Mouse (Mus musculus) forebrain, embryonic 12.5 days (tissue): Measurements from ENCODE around the gene Atg9b. TPM values are rescaled to one million over a fixed set of nuclear protein-coding genes. Genes with fewer than 3 reads are reported as not detected.

Experiments used
- ATAC-seq: fragments of 200-750 bp; cut with Nextera tagmentation; 2 replicates; pipeline ENCODE4 v1.8.0; 2017; ENCODE audit warnings: moderate TSS enrichment; ENCODE audit not compliant: low FRiP score
- H3K27ac ChIP-seq: fragments of 300-500 bp; sonication (generic); 2 replicates; pipeline ENCODE4 v1.5.1; 2016; ENCODE audit warnings: mild to moderate bottlenecking
- H3K27me3 ChIP-seq: fragments of 300-500 bp; sonication (generic); 2 replicates; pipeline ENCODE4 v1.6.1; 2016; ENCODE audit warnings: mild to moderate bottlenecking
- H3K36me3 ChIP-seq: fragments of 300-500 bp; sonication (generic); replicated peaks from 2 replicates; pipeline ENCODE4 v1.6.1; 2016; ENCODE audit warnings: mild to moderate bottlenecking
- H3K4me1 ChIP-seq: fragments of 300-500 bp; sonication (generic); 2 replicates; pipeline ENCODE4 v1.6.1; 2016
- H3K4me2 ChIP-seq: fragments of 300-500 bp; sonication (generic); 2 replicates; pipeline ENCODE4 v1.6.1; 2016; ENCODE audit warnings: mild to moderate bottlenecking, moderate library complexity
- H3K4me3 ChIP-seq: fragments of 300-500 bp; sonication (generic); replicated peaks from 2 replicates; pipeline ENCODE4 v1.5.1; 2016; ENCODE audit warnings: mild to moderate bottlenecking
- H3K9ac ChIP-seq: fragments of 300-500 bp; sonication (generic); 2 replicates; pipeline ENCODE4 v1.6.1; 2016; ENCODE audit warnings: mild to moderate bottlenecking
- H3K9me3 ChIP-seq: fragments of 300-500 bp; sonication (generic); 2 replicates; pipeline ENCODE4 v1.6.1; 2016
- WGBS: fragments of 180-500 bp; shearing (Covaris S2); methylation state at CpG from one replicate; pipeline ENCODE4 v1.1.7; 2016; 5-methylcytosine and 5-hydroxymethylcytosine counted together
- polyA plus RNA-seq: library from polyadenylated mRNA; unstranded; fragments of >200 nt; fragmentation: Nextera tagmentation; extraction: Ambion mirVana; gene quantifications from 2 replicates; pipeline ENCODE4 v1.2.1, GENCODE M21; 2016

Gene Atg9b
- polyA plus RNA-seq, 1 experiment from 2014 or later = 0.34 TPM

DNA sequence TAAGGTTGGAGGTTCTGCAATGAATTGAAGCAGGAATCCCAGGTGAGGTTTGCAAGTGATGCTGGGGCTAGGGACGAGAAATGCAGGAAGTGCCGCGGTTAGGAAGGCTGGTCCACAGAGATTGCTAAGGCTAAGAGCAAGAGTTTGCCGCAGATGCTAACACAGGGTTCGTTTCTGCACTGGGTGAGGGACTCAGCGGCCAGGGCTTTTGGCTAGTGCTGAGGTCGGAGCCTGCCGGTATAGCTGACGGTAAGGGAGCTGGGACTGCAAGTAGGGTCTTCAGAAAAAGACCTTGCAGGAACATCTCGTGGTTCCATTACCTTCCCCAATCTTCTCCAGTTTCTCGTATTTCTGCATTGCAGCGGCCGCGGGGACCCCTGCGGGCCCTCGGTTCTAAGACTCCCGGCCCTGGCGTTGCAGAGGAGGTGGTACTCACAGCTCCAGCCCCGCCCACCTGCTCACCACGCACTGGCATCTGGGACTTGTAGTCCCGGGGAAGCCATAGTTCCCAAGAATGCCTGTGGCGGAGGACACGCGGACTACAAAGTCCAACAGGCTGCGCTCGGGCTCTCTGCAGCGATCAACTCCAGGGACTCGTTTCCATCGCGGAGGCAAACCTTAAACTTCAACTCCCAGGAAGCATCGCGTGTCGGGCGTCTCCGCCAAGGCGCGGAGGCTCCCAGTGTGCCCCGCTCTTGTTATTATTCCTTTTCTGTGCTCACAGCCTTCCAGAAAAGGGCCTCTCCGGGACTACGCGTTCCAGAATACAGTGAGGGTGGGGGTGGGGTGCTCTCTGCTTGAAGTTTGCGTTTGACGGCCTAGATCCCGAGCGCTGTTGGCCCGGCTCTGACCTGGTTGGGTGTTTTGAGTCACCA, 31.4 kb upstream of the Atg9b start, which contains the start of the genes Cdk5 and Slc4a2:
Gene Cdk5 (minus strand): TSS at position 402 of the 875 bp plus-strand sequence.
Gene Slc4a2 (plus strand): TSS at position 709 of the 875 bp plus-strand sequence.
- peak; percentile 94 for ATAC-seq
- Histone ChIP-seq H3K9me3 (no peaks in the 10 kb centered on the region), H3K27ac (peak within 1 kb of the TSS; percentile 88), H3K9ac (peak within 1 kb of the TSS; percentile 83), H3K4me2 (peak within 1 kb of the TSS; percentile 87), H3K27me3 (peaks cover 21% of the 10 kb centered on the region), H3K36me3 (peaks cover 35% of the 10 kb centered on the region), H3K4me3 (peak within 1 kb of the TSS; percentile 56), H3K4me1 (peaks cover 58% of the 10 kb centered on the region)
- under 1% methylated on average over 46 of the region's 46 CpGs for WGBS

DNA sequence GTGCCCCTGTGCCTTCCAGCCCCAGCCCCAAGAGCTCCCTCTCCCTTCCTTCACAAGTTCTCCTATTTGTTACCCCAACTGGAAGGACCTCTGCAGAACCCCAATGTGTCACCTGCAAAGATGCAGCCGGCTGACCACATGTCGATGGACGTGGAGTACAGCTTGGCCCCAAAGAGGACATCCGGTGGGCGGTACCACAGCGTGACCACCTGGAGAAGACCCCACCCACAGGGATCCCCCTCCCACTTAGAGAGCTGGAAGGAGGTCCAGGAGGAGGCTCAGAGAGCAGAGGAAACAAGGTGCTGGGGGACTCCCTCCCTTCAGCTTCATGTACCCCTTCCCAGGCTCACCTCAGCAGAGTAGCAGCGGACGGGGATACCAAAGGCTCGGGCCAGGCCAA, 28.4 kb upstream of the Atg9b start:
- Histone ChIP-seq H3K27me3 (peaks cover 13% of the 10 kb centered on the region; the same call in 1 of the 2 replicates), H3K36me3 (peaks cover 37% of the 10 kb centered on the region), H3K4me2 (no peak overlapping the region), H3K27ac (no peak overlapping the region), H3K4me1 (peaks cover 37% of the 10 kb centered on the region), H3K9ac (no peak overlapping the region), H3K4me3 (no peak overlapping the region), H3K9me3 (no peaks in the 10 kb centered on the region)
- no peak for ATAC-seq
- 90% methylated on average over 9 of the region's 9 CpGs for WGBS

DNA sequence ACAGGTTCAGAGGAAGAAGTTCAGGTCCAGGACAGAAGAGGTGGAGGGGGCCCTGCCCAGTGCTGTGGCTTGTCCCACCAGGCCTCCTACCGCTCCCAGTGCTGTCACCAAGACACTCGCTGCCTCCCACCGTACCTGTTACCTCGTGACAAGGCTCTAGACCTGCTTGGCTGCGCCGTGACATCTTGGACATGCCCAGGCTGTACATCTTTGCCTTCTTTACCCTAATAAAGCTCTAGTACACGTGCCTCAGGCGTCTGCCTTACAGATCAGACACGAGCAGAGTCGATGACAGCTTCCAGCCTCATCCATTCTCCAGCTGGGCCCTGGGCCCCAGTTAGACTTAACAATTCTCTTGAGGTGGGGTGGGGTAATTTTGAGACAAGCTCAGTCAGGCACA, 25.6 kb upstream of the Atg9b start:
- no peaks in the 10 kb centered on the region for H3K9me3 ChIP-seq
- no peak overlapping the region for H3K9ac ChIP-seq
- no peak overlapping the region for H3K4me2 ChIP-seq
- H3K36me3 ChIP-seq = peaks cover 37% of the 10 kb centered on the region
- no peak overlapping the region for H3K27ac ChIP-seq
- WGBS = 92% methylated on average over 10 of the region's 10 CpGs
- H3K4me3 ChIP-seq = no peak overlapping the region
- no peak for ATAC-seq
- H3K27me3 ChIP-seq = peaks cover 28% of the 10 kb centered on the region; the same call in 1 of the 2 replicates
- peaks cover 27% of the 10 kb centered on the region for H3K4me1 ChIP-seq

DNA sequence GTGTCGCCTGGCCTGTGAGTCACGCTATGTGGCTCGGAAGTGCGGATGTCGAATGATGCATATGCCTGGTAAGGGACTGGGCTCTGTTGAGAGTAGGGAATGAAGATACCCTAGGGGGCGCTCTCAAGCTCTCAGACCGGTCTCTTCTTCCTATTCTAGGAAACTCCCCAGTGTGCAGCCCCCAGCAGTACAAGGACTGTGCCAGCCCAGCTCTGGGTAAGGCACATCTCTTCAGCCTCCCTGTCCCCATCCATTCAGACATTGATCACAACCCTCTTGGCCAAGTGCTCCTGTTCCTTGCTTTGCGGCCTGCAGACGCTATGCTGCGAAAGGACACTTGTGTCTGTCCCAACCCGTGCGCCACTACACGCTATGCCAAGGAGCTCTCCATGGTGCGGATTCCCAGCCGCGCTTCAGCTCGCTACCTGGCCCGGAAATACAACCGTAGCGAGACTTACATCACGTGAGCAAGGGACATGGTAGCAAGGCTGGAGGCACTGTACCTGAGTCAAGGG, 24.3 kb upstream of the Atg9b start:
- 0 out of 2 replicates have a peak overlapping the region, but pooled peaks have one; percentile 17 for H3K9ac ChIP-seq
- peak overlapping the region; percentile 13; the same call in 1 of the 2 replicates for H3K4me2 ChIP-seq
- peaks cover 28% of the 10 kb centered on the region; the same call in 1 of the 2 replicates for H3K27me3 ChIP-seq
- peaks cover 31% of the 10 kb centered on the region for H3K36me3 ChIP-seq
- no peaks in the 10 kb centered on the region for H3K9me3 ChIP-seq
- H3K27ac ChIP-seq = no peak overlapping the region
- H3K4me3 ChIP-seq = no peak overlapping the region
- peaks cover 16% of the 10 kb centered on the region for H3K4me1 ChIP-seq
- ATAC-seq = peak; percentile 73
- WGBS = 3% methylated on average over 21 of the region's 21 CpGs

DNA sequence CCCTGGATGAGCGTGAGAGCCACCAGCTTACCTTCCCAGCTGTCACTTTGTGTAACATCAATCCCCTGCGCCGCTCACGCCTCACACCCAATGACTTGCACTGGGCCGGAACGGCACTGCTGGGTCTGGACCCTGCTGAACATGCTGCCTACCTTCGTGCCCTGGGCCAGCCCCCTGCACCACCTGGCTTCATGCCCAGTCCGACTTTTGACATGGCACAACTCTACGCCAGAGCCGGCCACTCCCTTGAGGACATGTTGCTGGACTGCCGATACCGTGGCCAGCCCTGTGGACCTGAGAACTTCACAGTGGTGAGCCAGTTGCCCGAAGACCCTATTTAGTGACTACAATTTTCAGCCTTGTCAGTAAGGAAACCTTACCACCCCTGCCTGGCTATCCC, 22.0 kb upstream of the Atg9b start:
- Histone ChIP-seq H3K9ac (no peak overlapping the region), H3K36me3 (peaks cover 16% of the 10 kb centered on the region)
- 87% methylated on average over 13 of the region's 13 CpGs for WGBS

DNA sequence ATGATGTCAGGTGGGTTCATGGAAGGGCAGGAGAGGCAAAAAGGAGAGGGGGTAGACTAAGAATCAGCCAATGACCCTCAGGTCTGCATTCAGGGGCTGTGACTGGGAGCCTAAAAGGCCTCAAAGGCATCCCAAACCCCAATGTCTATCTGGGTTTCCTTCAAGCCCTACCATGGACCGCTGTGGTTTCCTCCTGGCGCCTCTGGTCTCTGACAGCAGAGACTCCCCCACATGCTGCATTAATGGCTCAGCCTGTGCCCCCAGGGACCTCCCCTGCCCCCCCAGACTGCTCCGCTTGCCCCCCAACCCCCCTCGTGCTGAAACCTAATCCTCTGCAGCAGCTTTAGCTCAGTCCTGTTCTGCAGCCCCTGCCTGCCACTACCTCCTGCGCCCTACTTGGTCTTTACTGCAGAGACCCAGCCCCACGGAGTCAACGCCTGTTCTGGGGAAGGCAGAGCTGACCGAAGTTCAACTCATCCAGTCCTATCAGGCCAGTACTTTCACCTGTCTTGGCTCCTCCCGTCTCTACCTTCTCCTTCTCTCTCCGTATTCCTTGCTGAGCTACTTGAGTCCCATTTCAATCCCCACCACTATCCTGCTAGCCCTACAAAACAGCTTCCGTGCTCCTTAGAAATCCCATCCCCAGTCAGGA, 21.2 kb upstream of the Atg9b start, which contains the start of gene Asic3:
Gene Asic3 (plus strand): TSS at position 351 of the 652 bp plus-strand sequence.
- Histone ChIP-seq H3K9me3 (no peaks in the 10 kb centered on the region), H3K9ac (no peak within 1 kb of the TSS), H3K27me3 (peaks cover 28% of the 10 kb centered on the region; the same call in 1 of the 2 replicates), H3K4me1 (peaks cover 16% of the 10 kb centered on the region), H3K4me2 (no peak within 1 kb of the TSS), H3K4me3 (no peak within 1 kb of the TSS), H3K27ac (no peak within 1 kb of the TSS), H3K36me3 (peaks cover 14% of the 10 kb centered on the region)
- ATAC-seq = no peak
- 52% methylated on average over 11 of the region's 11 CpGs for WGBS

More for the DNA sequence above, 22.0 kb upstream of the Atg9b start:
- Histone ChIP-seq H3K4me3 (no peak overlapping the region), H3K9me3 (no peaks in the 10 kb centered on the region), H3K27ac (no peak overlapping the region), H3K4me1 (peaks cover 16% of the 10 kb centered on the region), H3K4me2 (no peak overlapping the region), H3K27me3 (peaks cover 28% of the 10 kb centered on the region; the same call in 1 of the 2 replicates)
- no peak for ATAC-seq

DNA sequence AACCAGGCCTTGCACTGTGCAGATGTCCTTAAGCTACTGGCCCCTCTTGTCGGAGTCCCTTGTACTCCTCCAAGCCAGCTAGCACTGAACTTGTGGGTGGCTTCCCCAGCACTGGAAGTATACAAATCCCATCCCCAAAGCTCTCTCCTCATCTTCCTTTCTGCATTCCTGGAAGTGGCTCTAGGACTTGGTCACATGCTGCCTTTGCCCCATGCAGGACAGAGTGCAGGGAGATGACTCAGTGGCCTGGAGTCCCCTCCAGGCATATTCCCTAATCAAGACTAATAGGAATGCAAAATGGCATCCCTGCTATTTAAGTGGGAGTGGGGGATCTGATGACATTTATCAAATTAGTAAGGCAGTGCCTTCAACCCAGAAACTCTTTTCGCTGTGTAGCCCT, 20.1 kb upstream of the Atg9b start:
- Histone ChIP-seq H3K27ac (no peak overlapping the region), H3K9me3 (no peaks in the 10 kb centered on the region), H3K27me3 (peaks cover 26% of the 10 kb centered on the region; the same call in 1 of the 2 replicates), H3K36me3 (peaks cover 19% of the 10 kb centered on the region), H3K9ac (no peak overlapping the region), H3K4me3 (no peak overlapping the region), H3K4me1 (peaks cover 16% of the 10 kb centered on the region), H3K4me2 (no peak overlapping the region)
- ATAC-seq = no peak
- WGBS = 93% methylated on average over 2 of the region's 2 CpGs

DNA sequence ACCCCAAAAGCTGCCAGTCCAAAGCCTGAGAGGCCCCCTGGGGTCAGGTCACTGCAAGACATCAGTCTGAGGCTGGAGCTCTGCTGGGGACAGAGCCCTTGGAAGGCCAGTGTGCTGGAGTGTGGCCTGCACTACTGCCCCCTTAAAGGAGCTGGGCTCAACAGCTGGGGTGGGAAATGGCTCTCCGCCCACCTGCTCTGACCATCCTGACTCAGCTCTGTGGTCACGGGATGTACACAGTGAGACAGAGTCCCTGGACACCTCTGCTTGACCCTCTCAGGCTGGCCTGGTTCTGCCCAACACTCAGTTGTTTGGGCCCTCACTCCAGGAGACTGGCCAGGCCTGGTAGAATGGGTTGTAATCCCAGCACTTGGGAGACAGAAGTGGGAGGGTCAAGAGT, 17.5 kb upstream of the Atg9b start:
- peaks cover 13% of the 10 kb centered on the region; the same call in 1 of the 2 replicates for H3K27me3 ChIP-seq
- no peak overlapping the region for H3K4me3 ChIP-seq
- no peaks in the 10 kb centered on the region for H3K9me3 ChIP-seq
- H3K27ac ChIP-seq = no peak overlapping the region
- no peak overlapping the region for H3K4me2 ChIP-seq
- peaks cover 7% of the 10 kb centered on the region; the same call in 1 of the 2 replicates for H3K4me1 ChIP-seq
- H3K9ac ChIP-seq = no peak overlapping the region
- H3K36me3 ChIP-seq = peaks cover 35% of the 10 kb centered on the region
- 83% methylated on average over 2 of the region's 2 CpGs for WGBS
- no peak for ATAC-seq

DNA sequence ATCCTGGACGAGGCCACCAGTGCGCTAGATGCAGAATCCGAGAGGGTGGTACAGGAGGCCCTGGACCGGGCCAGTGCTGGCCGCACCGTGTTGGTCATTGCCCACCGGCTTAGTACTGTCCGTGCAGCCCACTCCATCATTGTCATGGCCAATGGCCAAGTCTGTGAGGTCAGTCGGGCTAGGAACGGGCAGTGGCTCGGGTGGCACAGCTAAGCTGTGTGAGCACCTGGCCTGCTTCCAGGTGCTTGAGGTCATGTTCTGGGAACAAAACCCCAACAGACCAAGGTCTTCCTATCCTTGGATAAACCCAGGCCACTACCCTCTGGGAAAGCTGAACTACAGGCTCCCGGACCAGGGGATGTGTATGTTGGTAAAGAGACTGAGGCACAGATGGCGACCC, 16.7 kb upstream of the Atg9b start:
- no peak for ATAC-seq
- Histone ChIP-seq H3K9ac (no peak overlapping the region), H3K4me2 (no peak overlapping the region), H3K27ac (no peak overlapping the region), H3K27me3 (peaks cover 5% of the 10 kb centered on the region; the same call in 1 of the 2 replicates), H3K4me1 (peaks cover 6% of the 10 kb centered on the region; the same call in 1 of the 2 replicates), H3K4me3 (no peak overlapping the region), H3K9me3 (no peaks in the 10 kb centered on the region), H3K36me3 (peaks cover 37% of the 10 kb centered on the region)
- 96% methylated on average over 13 of the region's 13 CpGs for WGBS

DNA sequence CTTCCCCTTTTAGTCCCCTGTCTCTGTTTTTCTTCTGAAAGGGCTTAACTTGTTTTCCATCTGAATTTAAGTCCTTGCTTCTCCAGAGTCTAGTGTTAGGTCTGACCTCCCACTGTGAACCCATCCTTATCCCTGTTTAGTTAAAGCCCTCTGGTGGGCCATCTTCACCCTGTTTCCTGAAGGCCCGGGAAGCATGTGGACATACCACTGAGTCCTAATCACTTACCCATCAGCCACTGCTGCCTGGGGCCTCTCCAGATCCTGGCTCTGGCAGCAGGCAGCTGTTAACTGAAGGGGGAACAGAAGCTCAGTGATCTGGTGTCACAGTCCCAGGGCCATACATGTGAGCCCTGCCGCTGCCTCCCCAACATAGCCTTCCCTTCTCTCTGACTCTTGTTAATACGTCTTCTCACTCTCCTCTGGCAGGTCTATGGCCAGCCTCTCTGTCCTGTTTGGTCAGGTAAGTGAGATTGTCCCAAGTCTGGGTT, 13.5 kb upstream of the Atg9b start:
- WGBS = 71% methylated on average over 3 of the region's 3 CpGs
- H3K36me3 ChIP-seq = peaks cover 65% of the 10 kb centered on the region

DNA sequence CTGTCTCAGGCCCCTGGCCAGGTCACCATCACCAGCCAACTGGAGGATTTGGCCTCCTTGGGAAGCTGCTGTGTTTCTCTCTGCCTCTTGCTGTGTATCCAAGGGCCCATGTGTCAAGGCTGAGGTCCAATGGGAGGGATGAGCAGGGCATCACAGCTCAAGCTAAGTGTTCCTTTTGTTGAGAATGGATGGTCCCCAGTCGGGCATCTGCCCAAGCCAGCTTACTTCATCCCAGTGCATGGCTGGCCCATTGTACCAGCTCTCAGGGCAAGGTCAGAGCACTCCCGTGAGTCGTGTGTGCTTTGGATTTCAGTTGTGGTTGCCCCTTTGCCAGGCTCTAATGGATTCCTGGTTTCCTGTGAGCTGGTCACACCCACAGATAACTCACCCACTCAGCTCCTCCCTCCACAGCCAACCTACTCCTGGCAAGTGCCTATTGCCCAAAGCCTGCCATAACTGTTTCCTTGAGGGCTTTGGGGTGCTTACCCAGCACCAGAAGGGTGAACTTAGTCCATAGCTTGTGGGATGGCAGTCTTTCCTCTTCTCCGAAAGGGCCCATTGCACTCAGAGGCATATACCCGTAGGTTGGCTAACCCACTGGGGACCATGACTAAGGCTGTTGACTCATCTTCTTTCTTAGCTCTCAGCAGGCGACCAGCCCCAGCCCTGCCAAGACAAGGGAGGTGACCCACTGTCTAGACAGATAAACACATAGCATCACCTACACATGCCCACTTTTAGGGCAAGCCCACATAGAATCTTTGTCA, 12.8 kb upstream of the Atg9b start:
- peaks cover 70% of the 10 kb centered on the region for H3K36me3 ChIP-seq
- WGBS = 89% methylated on average over 6 of the region's 6 CpGs
- no peaks in the 10 kb centered on the region for H3K27me3 ChIP-seq
- no peak overlapping the region for H3K9ac ChIP-seq
- no peaks in the 10 kb centered on the region for H3K4me1 ChIP-seq
- no peak for ATAC-seq
- H3K27ac ChIP-seq = no peak overlapping the region
- H3K4me3 ChIP-seq = no peak overlapping the region
- H3K9me3 ChIP-seq = no peaks in the 10 kb centered on the region
- H3K4me2 ChIP-seq = no peak overlapping the region

More for the DNA sequence above, 13.5 kb upstream of the Atg9b start:
- Histone ChIP-seq H3K9me3 (no peaks in the 10 kb centered on the region), H3K27me3 (no peaks in the 10 kb centered on the region), H3K27ac (no peak overlapping the region), H3K4me1 (no peaks in the 10 kb centered on the region), H3K4me2 (no peak overlapping the region), H3K4me3 (no peak overlapping the region), H3K9ac (no peak overlapping the region)
- ATAC-seq = no peak
